Mouse (Mus musculus) spleen, adult 2 months (tissue): ENCODE data around the gene Cntnap4. TPM values are rescaled to one million over a fixed set of nuclear protein-coding genes. Genes with fewer than 3 reads are reported as not detected.

Experiments used
- DNase-seq, 2 experiments: peaks; one replicate each; pipeline versions ENCODE4 v3.0.0 to v3.0.0-alpha.2; 2012 to 2021; ENCODE audit warnings: low spot score in 2 of 2, low read depth in 1 of 2
- H3K27ac ChIP-seq: fragments of 200-500 bp; 2 replicates; pipeline ENCODE4 v1.5.1; 2012; ENCODE audit warnings: low read length, inconsistent platforms; ENCODE audit not compliant: insufficient read depth
- H3K27me3 ChIP-seq: fragments of 200-500 bp; 2 replicates; pipeline ENCODE4 v1.6.1; 2012; ENCODE audit warnings: mild to moderate bottlenecking, moderate library complexity, low read length, inconsistent platforms; ENCODE audit not compliant: control insufficient read depth, insufficient read depth
- H3K36me3 ChIP-seq: fragments of 200-500 bp; 2 replicates; pipeline ENCODE4 v1.6.1; 2012; ENCODE audit warnings: mild to moderate bottlenecking, low read length, inconsistent platforms; ENCODE audit not compliant: control insufficient read depth, insufficient read depth
- H3K4me1 ChIP-seq: fragments of 200-500 bp; 2 replicates; pipeline ENCODE4 v1.6.1; 2011; ENCODE audit warnings: inconsistent platforms; ENCODE audit not compliant: control insufficient read depth, insufficient read depth, insufficient read length
- H3K4me3 ChIP-seq: fragments of 200-500 bp; 2 replicates; pipeline ENCODE4 v1.5.1; 2011; ENCODE audit warnings: mild to moderate bottlenecking, inconsistent platforms; ENCODE audit not compliant: insufficient read depth, insufficient read length; ENCODE audit errors: extremely low read depth
- CTCF ChIP-seq: fragments of 200-500 bp; IDR thresholded peaks from 2 replicates; pipeline ENCODE4 v1.5.1; 2011; ENCODE audit warnings: mild to moderate bottlenecking, inconsistent platforms; ENCODE audit not compliant: insufficient read depth, insufficient read length, insufficient replicate concordance; ENCODE audit errors: extremely low read depth
- POLR2A ChIP-seq: fragments of 200-500 bp; IDR thresholded peaks from 2 replicates; pipeline ENCODE4 v1.6.1; 2011; ENCODE audit warnings: low read depth, low read length, inconsistent platforms
- WGBS: fragments of 180-500 bp; shearing (Covaris S2); methylation state at CpG from one replicate; pipeline ENCODE4 v1.1.7; 2018; 5-methylcytosine and 5-hydroxymethylcytosine counted together
- polyA plus RNA-seq: library from polyadenylated mRNA; depleted of rRNA; stranded (reverse); fragments of >200 nt; gene quantifications from 2 replicates; pipeline ENCODE4 v1.2.3, GENCODE M21; 2012

Cntnap4 gene
- polyA plus RNA-seq, 1 experiment, result not detected

- no peaks in the 10 kb centered on the region for H3K27me3 ChIP-seq
- H3K27ac ChIP-seq, result no peak overlapping the region
- 95% methylated on average over 1 of the region's 1 CpGs for WGBS
Observed at GRCm38 (mm10) chr8:112653276-112653675, 83.4 kb downstream of the Cntnap4 start.

GRCm38 (mm10) chr8:112653994-112654393 lies 84.2 kb downstream of the Cntnap4 start:
- H3K27ac ChIP-seq, result no peak overlapping the region
- no peaks in the 10 kb centered on the region for H3K4me1 ChIP-seq
- 76% methylated on average over 3 of the region's 3 CpGs for WGBS
- H3K4me3 ChIP-seq, result no peak overlapping the region
- no peaks in the 10 kb centered on the region for H3K27me3 ChIP-seq
- no peaks in the 10 kb centered on the region for H3K36me3 ChIP-seq
- DNase-seq, result no peak
- TF ChIP-seq POLR2A (no peak), CTCF (no peak)

More at GRCm38 (mm10) chr8:112653276-112653675, 83.4 kb downstream of the Cntnap4 start:
- H3K4me1 ChIP-seq, result no peaks in the 10 kb centered on the region
- DNase-seq, result no peak
- no peak overlapping the region for H3K4me3 ChIP-seq
- H3K36me3 ChIP-seq, result no peaks in the 10 kb centered on the region
- TF ChIP-seq POLR2A, result no peak
- TF ChIP-seq CTCF, result no peak

- DNase-seq, result no peak
- Histone ChIP-seq H3K27ac (no peak overlapping the region), H3K4me1 (no peaks in the 10 kb centered on the region), H3K27me3 (no peaks in the 10 kb centered on the region), H3K4me3 (no peak overlapping the region), H3K36me3 (no peaks in the 10 kb centered on the region)
- WGBS, result 73% methylated on average over 3 of the region's 3 CpGs
- TF ChIP-seq POLR2A (no peak), CTCF (no peak)
Observed at GRCm38 (mm10) chr8:112664067-112664466, 94.2 kb downstream of the Cntnap4 start.

- 66% methylated on average over 1 of the region's 1 CpGs for WGBS
- Histone ChIP-seq H3K36me3 (no peaks in the 10 kb centered on the region), H3K27ac (no peak overlapping the region), H3K4me1 (no peaks in the 10 kb centered on the region), H3K4me3 (no peak overlapping the region), H3K27me3 (no peaks in the 10 kb centered on the region)
- no peak for DNase-seq
- TF ChIP-seq CTCF (no peak), POLR2A (no peak)
Observed at GRCm38 (mm10) chr8:112674671-112675070, 104.8 kb downstream of the Cntnap4 start.

- WGBS, result 91% methylated on average over 9 of the region's 9 CpGs
- no peaks in the 10 kb centered on the region for H3K27me3 ChIP-seq
- H3K27ac ChIP-seq, result no peak overlapping the region
- no peak for DNase-seq
- no peak for TF ChIP-seq CTCF
- no peak for TF ChIP-seq POLR2A
- no peak overlapping the region for H3K4me3 ChIP-seq
- no peaks in the 10 kb centered on the region for H3K4me1 ChIP-seq
- H3K36me3 ChIP-seq, result no peaks in the 10 kb centered on the region
Observed at GRCm38 (mm10) chr8:112681757-112682156, 111.9 kb downstream of the Cntnap4 start.

- DNase-seq, result no peak
- no peaks in the 10 kb centered on the region for H3K4me1 ChIP-seq
- no peak overlapping the region for H3K4me3 ChIP-seq
- no peak overlapping the region for H3K27ac ChIP-seq
- no peak for TF ChIP-seq POLR2A
- no peak for TF ChIP-seq CTCF
- no peaks in the 10 kb centered on the region for H3K27me3 ChIP-seq
- H3K36me3 ChIP-seq, result no peaks in the 10 kb centered on the region
Observed at GRCm38 (mm10) chr8:112695708-112696107, 125.9 kb downstream of the Cntnap4 start.

GRCm38 (mm10) chr8:112698141-112698540 lies 128.3 kb downstream of the Cntnap4 start:
- Histone ChIP-seq H3K4me3 (no peak overlapping the region), H3K27ac (no peak overlapping the region), H3K4me1 (no peaks in the 10 kb centered on the region), H3K27me3 (no peaks in the 10 kb centered on the region), H3K36me3 (no peaks in the 10 kb centered on the region)
- WGBS, result 76% methylated on average over 3 of the region's 3 CpGs
- DNase-seq, result no peak
- TF ChIP-seq POLR2A (no peak), CTCF (no peak)

GRCm38 (mm10) chr8:112716982-112717381 lies 147.1 kb downstream of the Cntnap4 start:
- DNase-seq, result no peak
- no peak overlapping the region for H3K27ac ChIP-seq
- TF ChIP-seq POLR2A (no peak), CTCF (no peak)

More at GRCm38 (mm10) chr8:112716982-112717381, 147.1 kb downstream of the Cntnap4 start:
- WGBS, result 60% methylated on average over 3 of the region's 3 CpGs
- Histone ChIP-seq H3K4me3 (no peak overlapping the region), H3K27me3 (no peaks in the 10 kb centered on the region), H3K4me1 (no peaks in the 10 kb centered on the region), H3K36me3 (no peaks in the 10 kb centered on the region)
